Mouse (Mus musculus) kidney, adult 2 months (tissue): ENCODE measurements around the gene Upk3b.

Experiments used
- CTCF ChIP-seq: fragments of 200-500 bp; conservative IDR thresholded peaks from 2 replicates; pipeline ENCODE4 v1.5.1; 2011; ENCODE audit warnings: low read depth, mild to moderate bottlenecking, control low read depth, low read length, moderate library complexity, mixed read lengths; ENCODE audit not compliant: insufficient read depth, insufficient read length
- POLR2A ChIP-seq: fragments of 200-500 bp; IDR thresholded peaks from one replicate; pipeline ENCODE4 v1.6.1; 2011; ENCODE audit warnings: low read depth, low read length, control low read depth

DNA sequence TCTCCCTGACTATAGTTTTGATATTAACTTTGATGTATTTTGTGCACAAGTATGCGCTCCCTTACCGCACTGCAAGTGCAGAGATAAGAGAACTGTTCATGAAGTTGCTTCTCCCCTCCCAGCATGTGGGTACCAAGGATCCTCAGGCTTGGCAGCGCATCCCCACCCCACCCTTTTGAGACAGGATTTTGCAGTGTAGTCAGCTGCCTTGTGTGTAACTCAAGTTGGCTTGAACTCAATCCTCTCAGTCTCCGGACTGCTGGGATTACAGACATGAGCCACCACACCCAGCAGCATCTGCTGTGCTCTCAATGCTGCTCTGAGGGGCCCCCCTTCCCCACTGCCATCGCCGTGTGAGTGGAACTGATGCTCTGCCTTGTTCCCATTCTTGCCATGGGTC, 21.0 kb upstream of the Upk3b start:
- no peak for TF ChIP-seq CTCF
- TF ChIP-seq POLR2A, result no peak
